Mouse (Mus musculus) thymus, adult 18-20 months (tissue): ENCODE data around the gene Tab1.
"Not testable (repeated sequence)": the region's sequence is repeated elsewhere in the genome, so short reads cannot be mapped to it uniquely, and the experiment has no call there.

Experiments used
- DNase-seq, 2 experiments: peaks; one replicate each; pipeline ENCODE4 v3.0.0; 2022; ENCODE audit warnings: mixed read lengths in 2 of 2

Tab1 gene

GRCm38 (mm10) chr15:80105490-80106410, 27.2 kb upstream of the Tab1 start:
- DNase-seq = no peak

GRCm38 (mm10) chr15:80107143-80107542, 25.8 kb upstream of the Tab1 start:
- no peak for DNase-seq

- no peak for DNase-seq
Measured at GRCm38 (mm10) chr15:80107575-80107974, 25.4 kb upstream of the Tab1 start.

- DNase-seq = no peak
Measured at GRCm38 (mm10) chr15:80111436-80111835, 21.5 kb upstream of the Tab1 start.

- no peak for DNase-seq
Measured at GRCm38 (mm10) chr15:80112499-80112898, 20.4 kb upstream of the Tab1 start.

GRCm38 (mm10) chr15:80114414-80114813, 18.5 kb upstream of the Tab1 start:
- no peak for DNase-seq

- DNase-seq = no peak
Measured at GRCm38 (mm10) chr15:80115256-80115655, 17.7 kb upstream of the Tab1 start.

- no peak for DNase-seq
Measured at GRCm38 (mm10) chr15:80115866-80116794, 16.8 kb upstream of the Tab1 start.

GRCm38 (mm10) chr15:80117154-80117553, 15.8 kb upstream of the Tab1 start:
- DNase-seq = no peak

- DNase-seq = no peak
Measured at GRCm38 (mm10) chr15:80119076-80119475, 13.9 kb upstream of the Tab1 start.

GRCm38 (mm10) chr15:80121721-80122325, 11.1 kb upstream of the Tab1 start:
- no peak for DNase-seq

GRCm38 (mm10) chr15:80122431-80122830, 10.5 kb upstream of the Tab1 start:
- not testable (repeated sequence) for DNase-seq

- no peak for DNase-seq
Measured at GRCm38 (mm10) chr15:80124651-80125050, 8.3 kb upstream of the Tab1 start.

- no peak for DNase-seq
Measured at GRCm38 (mm10) chr15:80127191-80127590, 5.7 kb upstream of the Tab1 start.

- no peak for DNase-seq
Measured at GRCm38 (mm10) chr15:80129982-80130381, 2.9 kb upstream of the Tab1 start.

GRCm38 (mm10) chr15:80130689-80131088, 2.2 kb upstream of the Tab1 start:
- no peak for DNase-seq

- no peak for DNase-seq
Measured at GRCm38 (mm10) chr15:80131421-80131820, 1.5 kb upstream of the Tab1 start.

GRCm38 (mm10) chr15:80132452-80132851, 475 bp upstream of the Tab1 start:
- DNase-seq = no peak

- DNase-seq = no peak
Measured at GRCm38 (mm10) chr15:80133682-80134449, 939 bp downstream of the Tab1 start.

- DNase-seq = no peak
Measured at GRCm38 (mm10) chr15:80134450-80134847, 1.5 kb downstream of the Tab1 start.

GRCm38 (mm10) chr15:80135499-80135898, 2.6 kb downstream of the Tab1 start:
- no peak for DNase-seq

GRCm38 (mm10) chr15:80136645-80137044, 3.7 kb downstream of the Tab1 start:
- DNase-seq = no peak
